Mouse (Mus musculus) liver, postnatal 0 days (tissue): ENCODE measurements around the gene Smg6. TPM values are rescaled to one million over a fixed set of nuclear protein-coding genes. Genes with fewer than 3 reads are reported as not detected.

Experiments
- ATAC-seq: fragments of 200-750 bp; cut with Nextera tagmentation; 2 replicates; pipeline ENCODE4 v1.8.0; 2017; ENCODE audit warnings: mild to moderate bottlenecking, moderate library complexity
- DNase-seq: peaks from one replicate; pipeline ENCODE4 v3.0.0-alpha.2; 2016
- H3K27ac ChIP-seq: fragments of 300-500 bp; sonication (generic); 2 replicates; pipeline ENCODE4 v1.5.1; 2014; ENCODE audit warnings: antibody characterized with exemption, moderate library complexity, mild to moderate bottlenecking, low read depth
- H3K27me3 ChIP-seq: fragments of 300-500 bp; sonication (generic); 2 replicates; pipeline ENCODE4 v1.6.1; 2014; ENCODE audit warnings: low read length, control low read depth, mixed read lengths; ENCODE audit not compliant: insufficient read depth
- H3K36me3 ChIP-seq: fragments of 300-500 bp; sonication (generic); replicated peaks from 2 replicates; pipeline ENCODE4 v1.6.1; 2014; ENCODE audit warnings: mild to moderate bottlenecking, control low read depth, low read length, moderate library complexity, mixed read lengths; ENCODE audit not compliant: insufficient read depth
- H3K4me1 ChIP-seq: fragments of 300-500 bp; sonication (generic); 2 replicates; pipeline ENCODE4 v1.6.1; 2014; ENCODE audit warnings: antibody characterized with exemption, mild to moderate bottlenecking, control low read depth; ENCODE audit not compliant: insufficient read depth
- H3K4me2 ChIP-seq: fragments of 300-500 bp; sonication (generic); 2 replicates; pipeline ENCODE4 v1.6.1; 2014; ENCODE audit warnings: low read depth, mild to moderate bottlenecking, low read length, moderate library complexity, mixed read lengths
- H3K4me3 ChIP-seq: fragments of 300-500 bp; sonication (generic); 2 replicates; pipeline ENCODE4 v1.5.1; 2014; ENCODE audit warnings: low read depth, low read length
- H3K9ac ChIP-seq: fragments of 300-500 bp; sonication (generic); replicated peaks from 2 replicates; pipeline ENCODE4 v1.6.1; 2014; ENCODE audit warnings: mild to moderate bottlenecking, moderate library complexity
- H3K9me3 ChIP-seq: fragments of 300-500 bp; sonication (generic); 2 replicates; pipeline ENCODE4 v1.6.1; 2016; ENCODE audit warnings: mild to moderate bottlenecking, control low read depth, low read length, mixed read lengths
- CTCF ChIP-seq: sonication (generic); IDR thresholded peaks from 2 replicates; pipeline ENCODE4 v1.5.1; 2016; ENCODE audit warnings: antibody characterized with exemption, low read depth
- EP300 ChIP-seq: IDR thresholded peaks from 2 replicates; pipeline ENCODE4 v1.6.1; 2016; ENCODE audit warnings: antibody characterized with exemption, low read depth, mild to moderate bottlenecking
- WGBS: fragments of 180-500 bp; shearing (Covaris S2); extraction: QIAGEN DNeasy Blood & Tissue Kit; methylation state at CpG from one replicate; pipeline ENCODE4 v1.1.7; 2014; ENCODE audit not compliant: insufficient replicate concordance; 5-methylcytosine and 5-hydroxymethylcytosine counted together
- polyA plus RNA-seq: library from polyadenylated mRNA; unstranded; fragments of >200 nt; fragmentation: Nextera tagmentation; extraction: Ambion mirVana; gene quantifications from 2 replicates; pipeline ENCODE4 v1.2.1, GENCODE M21; 2015

Smg6 gene
- polyA plus RNA-seq, 1 experiment from 2014 or later: 4.7 TPM

GRCm38 (mm10) chr11:75013764-75014695 lies 88.4 kb downstream of the Smg6 start:
- Histone ChIP-seq H3K4me2 (no peak overlapping the region), H3K4me1 (peaks cover 3% of the 10 kb centered on the region; the same call in 1 of the 2 replicates), H3K9ac (no peak overlapping the region), H3K27me3 (no peaks in the 10 kb centered on the region), H3K27ac (no peak overlapping the region), H3K4me3 (no peak overlapping the region), H3K36me3 (no peaks in the 10 kb centered on the region), H3K9me3 (no peaks in the 10 kb centered on the region)
- 89% methylated on average over 12 of the region's 12 CpGs for WGBS
- no peak for DNase-seq
- no peak for ATAC-seq
- TF ChIP-seq CTCF (no peak), EP300 (no peak)

- 86% methylated on average over 4 of the region's 4 CpGs for WGBS
- DNase-seq: no peak
- H3K27ac ChIP-seq: no peak overlapping the region
Observed at GRCm38 (mm10) chr11:75014816-75015215, 89.2 kb downstream of the Smg6 start.

GRCm38 (mm10) chr11:75015453-75015871 lies 89.8 kb downstream of the Smg6 start:
- DNase-seq (no peak), ATAC-seq (no peak)
- Histone ChIP-seq H3K4me2 (no peak overlapping the region), H3K9me3 (no peaks in the 10 kb centered on the region), H3K27me3 (no peaks in the 10 kb centered on the region), H3K4me3 (no peak overlapping the region), H3K4me1 (peaks cover 3% of the 10 kb centered on the region; the same call in 1 of the 2 replicates), H3K9ac (no peak overlapping the region), H3K36me3 (no peaks in the 10 kb centered on the region), H3K27ac (no peak overlapping the region)
- TF ChIP-seq CTCF (no peak), EP300 (no peak)
- WGBS: 70% methylated on average over 7 of the region's 7 CpGs

More at GRCm38 (mm10) chr11:75014816-75015215, 89.2 kb downstream of the Smg6 start:
- TF ChIP-seq EP300: no peak
- TF ChIP-seq CTCF: no peak
- Histone ChIP-seq H3K9me3 (no peaks in the 10 kb centered on the region), H3K4me2 (no peak overlapping the region), H3K4me3 (no peak overlapping the region), H3K36me3 (no peaks in the 10 kb centered on the region), H3K4me1 (peaks cover 3% of the 10 kb centered on the region; the same call in 1 of the 2 replicates), H3K9ac (no peak overlapping the region), H3K27me3 (no peaks in the 10 kb centered on the region)
- no peak for ATAC-seq

GRCm38 (mm10) chr11:75016309-75016860 lies 90.8 kb downstream of the Smg6 start:
- ATAC-seq: no peak
- no peak overlapping the region for H3K4me2 ChIP-seq
- no peak for TF ChIP-seq CTCF
- TF ChIP-seq EP300: no peak
- H3K9me3 ChIP-seq: no peaks in the 10 kb centered on the region
- H3K27me3 ChIP-seq: no peaks in the 10 kb centered on the region
- H3K9ac ChIP-seq: no peak overlapping the region
- no peak overlapping the region for H3K4me3 ChIP-seq
- peaks cover 3% of the 10 kb centered on the region; the same call in 1 of the 2 replicates for H3K4me1 ChIP-seq
- WGBS: 85% methylated on average over 5 of the region's 5 CpGs
- H3K36me3 ChIP-seq: no peaks in the 10 kb centered on the region
- no peak for DNase-seq
- no peak overlapping the region for H3K27ac ChIP-seq

GRCm38 (mm10) chr11:75017831-75018230 lies 92.2 kb downstream of the Smg6 start:
- Histone ChIP-seq H3K9ac (no peak overlapping the region), H3K4me1 (peaks cover 3% of the 10 kb centered on the region; the same call in 1 of the 2 replicates), H3K27me3 (no peaks in the 10 kb centered on the region), H3K4me3 (no peak overlapping the region), H3K36me3 (no peaks in the 10 kb centered on the region), H3K27ac (no peak overlapping the region), H3K9me3 (no peaks in the 10 kb centered on the region), H3K4me2 (no peak overlapping the region)
- 80% methylated on average over 2 of the region's 2 CpGs for WGBS
- TF ChIP-seq EP300 (no peak), CTCF (no peak)
- ATAC-seq: no peak
- no peak for DNase-seq

GRCm38 (mm10) chr11:75026977-75027376 lies 101.4 kb downstream of the Smg6 start:
- no peak overlapping the region for H3K4me2 ChIP-seq
- WGBS: 57% methylated on average over 3 of the region's 3 CpGs
- TF ChIP-seq CTCF (no peak), EP300 (no peak)
- H3K27ac ChIP-seq: no peak overlapping the region
- DNase-seq (no peak), ATAC-seq (no peak)
- H3K4me3 ChIP-seq: no peak overlapping the region
- no peaks in the 10 kb centered on the region for H3K36me3 ChIP-seq
- H3K9me3 ChIP-seq: no peaks in the 10 kb centered on the region
- no peaks in the 10 kb centered on the region for H3K27me3 ChIP-seq
- no peak overlapping the region for H3K9ac ChIP-seq
- no peaks in the 10 kb centered on the region for H3K4me1 ChIP-seq
